In the genomic region with DNA sequence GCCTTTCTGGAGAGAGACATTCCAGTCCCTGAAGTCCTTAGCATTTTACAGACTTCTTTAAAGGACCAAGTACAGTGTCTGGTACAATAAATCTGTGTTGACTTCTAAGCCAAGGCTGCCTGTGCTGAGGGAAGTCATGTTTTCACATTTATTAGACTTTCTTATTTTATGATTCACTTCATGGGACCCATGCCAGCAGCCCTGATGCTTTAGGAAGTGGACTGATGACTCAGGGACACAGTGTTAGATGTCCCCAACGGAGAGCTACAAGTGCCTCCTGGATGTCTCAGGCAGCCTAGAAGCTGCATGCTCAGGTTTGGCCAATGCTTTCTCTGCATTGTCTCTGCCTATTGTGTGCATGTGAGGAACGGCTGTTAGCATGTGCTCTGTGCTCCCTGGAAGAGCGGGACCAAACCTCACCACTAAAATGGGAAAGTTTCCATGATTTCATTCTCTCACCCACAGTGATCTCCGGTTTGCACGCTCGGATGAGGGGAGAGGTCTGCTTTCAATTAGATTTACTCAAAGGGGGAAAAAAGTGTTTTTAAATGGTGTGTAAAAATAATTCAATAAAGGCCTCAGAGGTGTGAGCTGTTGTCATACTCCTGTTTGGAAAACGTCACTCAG, we compare ENCODE assay signal across 11 mouse cellular contexts.
DNase-seq lines count a peak whose midpoint lies in the region; ATAC-seq lines count a peak whose summit lies in the region.
"Had no signal": no experiment of that assay in that cellular context is flagged by ENCODE, and none has a peak within 500 bp of the region (broad histone marks: within the 10 kb centered on the region; RNA-seq: fewer than 3 reads in every experiment).

No protein-coding gene starts in this region.

- peak; percentile 52 for DNase-seq in kidney, postnatal 14 days
- DNase-seq in adrenal gland, postnatal 25 days: peak; percentile 75
- peak; percentile 62 for DNase-seq in heart, adult 8-10 months (ENCODE audit: low spot score)
- DNase-seq in hindbrain, embryonic 11.5 days (ENCODE audit: low spot score): no peak
- no peak for DNase-seq in frontal cortex, postnatal 14 days (ENCODE audit: low spot score in 2 of 2)
- DNase-seq in natural killer cell, adult 2 months (ENCODE audit: low spot score in 2 of 2): no peak
- DNase-seq: thymus, adult 18-20 months had no signal

- no peaks in the 10 kb centered on the region for H3K36me3 ChIP-seq in kidney, embryonic 16.5 days (ENCODE audit: insufficient read depth, low read length)
- H3K36me3 ChIP-seq in limb, embryonic 15.5 days: no peaks in the 10 kb centered on the region
- no peaks in the 10 kb centered on the region for H3K36me3 ChIP-seq in hindbrain, embryonic 11.5 days (ENCODE audit: control insufficient read depth, insufficient read depth, low read length)
- H3K36me3 ChIP-seq: neural tube, embryonic 13.5 days had no signal

- no peaks in the 10 kb centered on the region; the same call in 1 of the 2 replicates for H3K27me3 ChIP-seq in kidney, embryonic 16.5 days (ENCODE audit: insufficient read depth, low read length)
- H3K27me3 ChIP-seq in limb, embryonic 15.5 days: peaks cover 8% of the 10 kb centered on the region; the same call in 1 of the 2 replicates
- H3K27me3 ChIP-seq in hindbrain, embryonic 11.5 days (ENCODE audit: control insufficient read depth, insufficient read depth, low read length): no peaks in the 10 kb centered on the region
- H3K27me3 ChIP-seq: neural tube, embryonic 13.5 days had no signal

- H3K9me3 ChIP-seq in kidney, embryonic 16.5 days (ENCODE audit: low read length): no peaks in the 10 kb centered on the region
- no peaks in the 10 kb centered on the region for H3K9me3 ChIP-seq in limb, embryonic 15.5 days
- H3K9me3 ChIP-seq in hindbrain, embryonic 11.5 days (ENCODE audit: control insufficient read depth, low read length): no peaks in the 10 kb centered on the region
- H3K9me3 ChIP-seq: megakaryocyte, embryonic 14.5 days; neural tube, embryonic 13.5 days had no signal

- WGBS in kidney, embryonic 16.5 days: 57% methylated on average over 7 of the region's 7 CpGs
- 23% methylated on average over 7 of the region's 7 CpGs for WGBS in limb, embryonic 15.5 days
- WGBS in hindbrain, embryonic 11.5 days: 74% methylated on average over 7 of the region's 7 CpGs

- no peak overlapping the region for H3K4me3 ChIP-seq in kidney, embryonic 16.5 days (ENCODE audit: low read length)
- no peak overlapping the region for H3K4me3 ChIP-seq in limb, embryonic 15.5 days
- no peak overlapping the region for H3K4me3 ChIP-seq in hindbrain, embryonic 11.5 days (ENCODE audit: low read depth, low read length)
- H3K4me3 ChIP-seq: megakaryocyte, embryonic 14.5 days; neural tube, embryonic 13.5 days had no signal

- H3K27ac ChIP-seq in kidney, embryonic 16.5 days (ENCODE audit: low read length): no peak overlapping the region
- peak overlapping the region; percentile 82 for H3K27ac ChIP-seq in limb, embryonic 15.5 days
- H3K27ac ChIP-seq in hindbrain, embryonic 11.5 days (ENCODE audit: low read depth, low read length): no peak overlapping the region
- H3K27ac ChIP-seq: neural tube, embryonic 13.5 days had no signal

- H3K4me1 ChIP-seq in kidney, embryonic 16.5 days (ENCODE audit: insufficient read depth, low read length): peaks cover 8% of the 10 kb centered on the region; the same call in 1 of the 2 replicates
- peaks cover 40% of the 10 kb centered on the region for H3K4me1 ChIP-seq in limb, embryonic 15.5 days
- no peaks in the 10 kb centered on the region for H3K4me1 ChIP-seq in hindbrain, embryonic 11.5 days (replicated peaks; ENCODE audit: control insufficient read depth, insufficient read depth, low read length)
- H3K4me1 ChIP-seq: megakaryocyte, embryonic 14.5 days had no signal

- H3K4me2 ChIP-seq in kidney, embryonic 16.5 days (replicated peaks; ENCODE audit: low read depth, low read length): no peak overlapping the region
- no peak overlapping the region for H3K4me2 ChIP-seq in limb, embryonic 15.5 days
- no peak overlapping the region for H3K4me2 ChIP-seq in hindbrain, embryonic 11.5 days (replicated peaks; ENCODE audit: low read depth, low read length)
- H3K4me2 ChIP-seq: neural tube, embryonic 13.5 days had no signal

- H3K9ac ChIP-seq in kidney, embryonic 16.5 days (replicated peaks; ENCODE audit: low read length): no peak overlapping the region
- H3K9ac ChIP-seq in limb, embryonic 15.5 days: no peak overlapping the region
- no peak overlapping the region for H3K9ac ChIP-seq in hindbrain, embryonic 11.5 days (ENCODE audit: low read depth, low read length)
- H3K9ac ChIP-seq: neural tube, embryonic 13.5 days had no signal

- no peak for ATAC-seq in kidney, embryonic 16.5 days (ENCODE audit: low FRiP score, low TSS enrichment)
- ATAC-seq in limb, embryonic 15.5 days (ENCODE audit: insufficient number of reproducible peaks, low FRiP score, low TSS enrichment, low read depth): peak; percentile 78
- no peak for ATAC-seq in hindbrain, embryonic 11.5 days (ENCODE audit: low FRiP score)

Comparison
In these comparisons a context has a peak if more than half of its experiments do, and no peak if none do; other contexts are left out.
1. DNase-seq: peak in kidney, postnatal 14 days (single experiment), adrenal gland, postnatal 25 days (single experiment) and heart, adult 8-10 months (single experiment); none in hindbrain, embryonic 11.5 days (single experiment), frontal cortex, postnatal 14 days (0 of 2) and natural killer cell, adult 2 months (0 of 2).